Mouse (Mus musculus): ENCODE measurements around the gene Ifna1. TPM values are rescaled to one million over a fixed set of nuclear protein-coding genes. Genes with fewer than 3 reads are reported as not detected.

The Ifna1 gene
- polyA plus RNA-seq, 1 experiment from 2014 or later = not detected

DNA sequence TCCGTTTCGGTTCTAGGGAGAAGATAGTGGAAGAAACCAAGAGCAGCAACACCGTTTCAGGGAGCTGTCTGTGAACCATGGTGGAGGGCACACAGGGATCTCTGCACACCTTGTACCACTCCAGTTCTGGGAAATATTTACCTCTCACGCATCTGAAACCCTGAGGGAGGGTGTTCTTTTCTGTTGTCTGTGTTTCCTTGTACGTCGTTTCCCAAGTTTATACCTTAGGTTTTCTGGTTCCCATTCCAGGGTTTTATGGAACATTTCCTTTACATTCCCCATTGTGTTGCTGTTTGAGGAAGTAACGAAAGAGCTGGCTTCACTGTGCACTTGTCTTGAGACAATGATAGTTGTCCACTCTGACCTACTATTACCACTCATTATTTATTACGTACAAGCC lies 30.2 kb downstream of the Ifna1 start, which contains the start of gene Ifne:
Gene Ifne (minus strand): TSS at position 101 of the 400 bp plus-strand sequence.
- no peak within 1 kb of the TSS for H3K4me2 ChIP-seq (ENCODE audit: low read depth, low read length)
- ATAC-seq (ENCODE audit: low read depth) = no peak
- H3K4me1 ChIP-seq (ENCODE audit: control insufficient read depth, insufficient read depth, low read length) = 0 out of 2 replicates have a peak, but pooled peaks cover 3% of the 10 kb centered on the region

DNA sequence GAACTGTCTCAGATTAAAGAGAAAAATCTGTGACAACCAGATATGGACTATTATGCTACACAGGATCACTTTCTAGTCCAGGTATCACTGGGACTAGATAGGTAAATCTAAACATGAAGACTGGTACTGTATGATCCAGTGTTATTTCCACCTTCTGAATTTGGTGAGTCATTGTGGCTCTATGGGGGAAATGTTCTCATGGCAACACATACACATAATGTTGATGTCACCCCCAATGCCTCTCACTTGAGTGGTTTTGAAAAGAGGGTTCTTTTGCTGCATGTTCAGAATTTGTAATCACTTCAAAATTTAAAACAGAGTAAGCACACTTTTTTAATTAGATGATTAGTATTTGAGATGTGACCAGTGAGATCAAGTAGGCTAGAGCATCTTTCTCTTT lies 38.3 kb downstream of the Ifna1 start:
- Histone ChIP-seq H3K9me3 (ENCODE audit: control insufficient read depth, low read length) (no peaks in the 10 kb centered on the region), H3K27ac (replicated peaks; ENCODE audit: low read depth, low read length) (no peak overlapping the region), H3K4me2 (ENCODE audit: low read depth, low read length) (no peak overlapping the region), H3K9ac (ENCODE audit: low read depth, low read length) (no peak overlapping the region), H3K4me1 (ENCODE audit: control insufficient read depth, insufficient read depth, low read length) (no peaks in the 10 kb centered on the region), H3K4me3 (ENCODE audit: low read depth, low read length) (no peak overlapping the region), H3K36me3 (ENCODE audit: control insufficient read depth, insufficient read depth, low read length) (no peaks in the 10 kb centered on the region), H3K27me3 (replicated peaks; ENCODE audit: control insufficient read depth, insufficient read depth, low read length) (no peaks in the 10 kb centered on the region)
- ATAC-seq (ENCODE audit: low read depth) (no peak), DNase-seq (ENCODE audit: low spot score) (no peak)

More for the DNA sequence above, 30.2 kb downstream of the Ifna1 start, which contains the start of gene Ifne:
- H3K27ac ChIP-seq (replicated peaks; ENCODE audit: low read depth, low read length) = no peak within 1 kb of the TSS
- H3K9ac ChIP-seq (ENCODE audit: low read depth, low read length) = no peak within 1 kb of the TSS
- 86% methylated on average over 8 of the region's 8 CpGs for WGBS
- H3K9me3 ChIP-seq (ENCODE audit: control insufficient read depth, low read length) = no peaks in the 10 kb centered on the region
- no peak within 1 kb of the TSS for H3K4me3 ChIP-seq (ENCODE audit: low read depth, low read length)
- no peaks in the 10 kb centered on the region for H3K27me3 ChIP-seq (replicated peaks; ENCODE audit: control insufficient read depth, insufficient read depth, low read length)
- DNase-seq (ENCODE audit: low spot score) = no peak
- no peaks in the 10 kb centered on the region for H3K36me3 ChIP-seq (ENCODE audit: control insufficient read depth, insufficient read depth, low read length)

DNA sequence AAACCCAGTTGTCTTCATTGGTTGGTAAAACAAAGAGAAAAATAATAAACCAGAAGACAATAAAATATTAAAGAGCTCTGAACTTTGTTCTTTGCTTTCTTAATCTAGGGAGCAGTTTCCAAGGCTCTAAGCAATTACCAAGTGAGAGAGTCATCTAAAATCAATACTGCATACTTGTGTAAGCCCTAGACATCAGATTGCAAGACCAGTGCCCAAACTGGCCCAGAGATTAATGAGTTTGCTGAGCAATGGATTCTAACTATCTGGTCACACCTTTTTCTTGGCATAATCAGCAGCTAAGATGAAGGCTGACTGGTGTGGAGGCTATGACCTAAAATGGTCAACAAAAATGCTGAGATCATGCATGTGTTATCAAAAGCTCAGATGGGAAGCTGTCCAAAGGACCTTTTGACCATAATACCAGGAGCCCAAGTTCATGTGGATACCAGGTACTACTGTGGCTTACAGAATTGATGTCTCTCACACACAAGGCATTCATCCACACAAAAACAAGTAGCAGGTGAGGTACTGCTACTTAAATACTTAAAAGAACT lies 43.4 kb downstream of the Ifna1 start:
- Histone ChIP-seq H3K4me1 (ENCODE audit: control insufficient read depth, insufficient read depth, low read length) (no peaks in the 10 kb centered on the region), H3K4me3 (ENCODE audit: low read depth, low read length) (no peak overlapping the region), H3K9ac (ENCODE audit: low read depth, low read length) (no peak overlapping the region), H3K9me3 (ENCODE audit: control insufficient read depth, low read length) (no peaks in the 10 kb centered on the region), H3K4me2 (ENCODE audit: low read depth, low read length) (no peak overlapping the region), H3K27ac (replicated peaks; ENCODE audit: low read depth, low read length) (no peak overlapping the region), H3K36me3 (ENCODE audit: control insufficient read depth, insufficient read depth, low read length) (no peaks in the 10 kb centered on the region), H3K27me3 (replicated peaks; ENCODE audit: control insufficient read depth, insufficient read depth, low read length) (no peaks in the 10 kb centered on the region)
- no peak for ATAC-seq (ENCODE audit: low read depth)
- DNase-seq (ENCODE audit: low spot score) = no peak

Other genes starting within 250 kb of the Ifna1 start
- not detected in 2 replicates for gene Ifna12, start 246.7 kb upstream of the Ifna1 start, polyA plus RNA-seq (2014; fragmentation: Nextera tagmentation; extraction: Ambion mirVana)
- not detected in 2 replicates for gene C87499, start 215.7 kb upstream of the Ifna1 start, polyA plus RNA-seq (2014; fragmentation: Nextera tagmentation; extraction: Ambion mirVana)
- not detected in 2 replicates for gene Ifna13, start 205.6 kb upstream of the Ifna1 start, polyA plus RNA-seq (2014; fragmentation: Nextera tagmentation; extraction: Ambion mirVana)
- not detected in 2 replicates for gene Ifna16, start 173.2 kb upstream of the Ifna1 start, polyA plus RNA-seq (2014; fragmentation: Nextera tagmentation; extraction: Ambion mirVana)
- gene Ifna2, start 166.2 kb upstream of the Ifna1 start, polyA plus RNA-seq (2014; fragmentation: Nextera tagmentation; extraction: Ambion mirVana) = not detected in 2 replicates
- not detected in 2 replicates for gene Ifnab, start 158.7 kb upstream of the Ifna1 start, polyA plus RNA-seq (2014; fragmentation: Nextera tagmentation; extraction: Ambion mirVana)
- 1.2 and 2.0 TPM in 2 replicates for gene Gm26566, start 128.3 kb upstream of the Ifna1 start, polyA plus RNA-seq (2014; fragmentation: Nextera tagmentation; extraction: Ambion mirVana)
- gene Klhl9, start 127.6 kb upstream of the Ifna1 start, polyA plus RNA-seq (2014; fragmentation: Nextera tagmentation; extraction: Ambion mirVana) = 126 and 129 TPM in 2 replicates
- gene Gm13271, start 95.2 kb upstream of the Ifna1 start, polyA plus RNA-seq (2014; fragmentation: Nextera tagmentation; extraction: Ambion mirVana) = not detected in 2 replicates
- gene Gm13283, start 90.0 kb upstream of the Ifna1 start, polyA plus RNA-seq (2014; fragmentation: Nextera tagmentation; extraction: Ambion mirVana) = 0.17 and 0.28 TPM in 2 replicates
- gene Gm13290, start 76.3 kb upstream of the Ifna1 start, polyA plus RNA-seq (2014; fragmentation: Nextera tagmentation; extraction: Ambion mirVana) = 0.48 TPM in 1 of 2 replicates, not detected in the other
- not detected in 2 replicates for gene Gm13289, start 73.2 kb upstream of the Ifna1 start, polyA plus RNA-seq (2014; fragmentation: Nextera tagmentation; extraction: Ambion mirVana)
- not detected in 2 replicates for gene Gm13272, start 70.2 kb upstream of the Ifna1 start, polyA plus RNA-seq (2014; fragmentation: Nextera tagmentation; extraction: Ambion mirVana)
- gene Ifnz, start 68.0 kb upstream of the Ifna1 start, polyA plus RNA-seq (2014; fragmentation: Nextera tagmentation; extraction: Ambion mirVana) = 0.16 and 0.31 TPM in 2 replicates
- not detected in 2 replicates for gene Gm13276, start 64.4 kb upstream of the Ifna1 start, polyA plus RNA-seq (2014; fragmentation: Nextera tagmentation; extraction: Ambion mirVana)
- gene Gm13277, start 61.5 kb upstream of the Ifna1 start, polyA plus RNA-seq (2014; fragmentation: Nextera tagmentation; extraction: Ambion mirVana) = not detected in 2 replicates
- gene Gm13278, start 58.5 kb upstream of the Ifna1 start, polyA plus RNA-seq (2014; fragmentation: Nextera tagmentation; extraction: Ambion mirVana) = not detected in 2 replicates
- gene Gm13275, start 55.6 kb upstream of the Ifna1 start, polyA plus RNA-seq (2014; fragmentation: Nextera tagmentation; extraction: Ambion mirVana) = not detected in 2 replicates
- not detected in 2 replicates for gene Gm13279, start 52.7 kb upstream of the Ifna1 start, polyA plus RNA-seq (2014; fragmentation: Nextera tagmentation; extraction: Ambion mirVana)
- 0.67 and 0.74 TPM in 2 replicates for gene Gm13285, start 50.4 kb upstream of the Ifna1 start, polyA plus RNA-seq (2014; fragmentation: Nextera tagmentation; extraction: Ambion mirVana)
- 0.54 TPM in 1 of 2 replicates, not detected in the other for gene Gm13287, start 46.8 kb upstream of the Ifna1 start, polyA plus RNA-seq (2014; fragmentation: Nextera tagmentation; extraction: Ambion mirVana)
- 0.21 TPM in 1 of 2 replicates, not detected in the other for gene Gm13288, start 44.6 kb upstream of the Ifna1 start, polyA plus RNA-seq (2014; fragmentation: Nextera tagmentation; extraction: Ambion mirVana)
- not detected in 2 replicates for gene Ifna7, start 33.9 kb upstream of the Ifna1 start, polyA plus RNA-seq (2014; fragmentation: Nextera tagmentation; extraction: Ambion mirVana)
- gene Ifna11, start 30.1 kb upstream of the Ifna1 start, polyA plus RNA-seq (2014; fragmentation: Nextera tagmentation; extraction: Ambion mirVana) = not detected in 2 replicates
- gene Ifna6, start 22.7 kb upstream of the Ifna1 start, polyA plus RNA-seq (2014; fragmentation: Nextera tagmentation; extraction: Ambion mirVana) = not detected in 2 replicates
- not detected in 2 replicates for gene Ifna5, start 14.6 kb upstream of the Ifna1 start, polyA plus RNA-seq (2014; fragmentation: Nextera tagmentation; extraction: Ambion mirVana)
- gene Ifna4, start 8.2 kb upstream of the Ifna1 start, polyA plus RNA-seq (2014; fragmentation: Nextera tagmentation; extraction: Ambion mirVana) = not detected in 2 replicates
- not detected in 2 replicates for gene Ifne, start 30.1 kb downstream of the Ifna1 start, polyA plus RNA-seq (2014; fragmentation: Nextera tagmentation; extraction: Ambion mirVana)

All from embryonic facial prominence, embryonic 14.5 days (tissue).